Mouse (Mus musculus) hindbrain, embryonic 11.5 days (tissue): ENCODE results near the gene Vps54. TPM values are rescaled to one million over a fixed set of nuclear protein-coding genes. Genes with fewer than 3 reads are reported as not detected.
A peak's percentile ranks its signal among the peaks of the same experiment; 100 is the strongest.

Experiments
- ATAC-seq: fragments of 200-750 bp; cut with Nextera tagmentation; 2 replicates; pipeline ENCODE4 v1.8.0; 2017; ENCODE audit warnings: mild to moderate bottlenecking, moderate TSS enrichment, moderate library complexity; ENCODE audit not compliant: low FRiP score
- DNase-seq: peaks from one replicate; pipeline ENCODE4 v3.0.0-alpha.2; 2015; ENCODE audit warnings: low spot score
- H3K27ac ChIP-seq: fragments of 300-500 bp; sonication (generic); 2 replicates; pipeline ENCODE4 v1.5.1; 2014; ENCODE audit warnings: mild to moderate bottlenecking, low read depth, low read length
- H3K27me3 ChIP-seq: fragments of 300-500 bp; sonication (generic); 2 replicates; pipeline ENCODE4 v1.6.1; 2014; ENCODE audit warnings: mild to moderate bottlenecking, low read length, moderate library complexity, mixed read lengths; ENCODE audit not compliant: control insufficient read depth, insufficient read depth
- H3K36me3 ChIP-seq: fragments of 300-500 bp; sonication (generic); 2 replicates; pipeline ENCODE4 v1.6.1; 2014; ENCODE audit warnings: mild to moderate bottlenecking, low read length, moderate library complexity, mixed read lengths; ENCODE audit not compliant: control insufficient read depth, insufficient read depth
- H3K4me1 ChIP-seq: fragments of 300-500 bp; sonication (generic); replicated peaks from 2 replicates; pipeline ENCODE4 v1.6.1; 2014; ENCODE audit warnings: low read length, mixed read lengths; ENCODE audit not compliant: control insufficient read depth, insufficient read depth
- H3K4me2 ChIP-seq: fragments of 300-500 bp; sonication (generic); replicated peaks from 2 replicates; pipeline ENCODE4 v1.6.1; 2014; ENCODE audit warnings: mild to moderate bottlenecking, low read depth, low read length
- H3K4me3 ChIP-seq: fragments of 300-500 bp; sonication (generic); 2 replicates; pipeline ENCODE4 v1.5.1; 2014; ENCODE audit warnings: low read depth, low read length
- H3K9ac ChIP-seq: fragments of 300-500 bp; sonication (generic); 2 replicates; pipeline ENCODE4 v1.6.1; 2014; ENCODE audit warnings: low read depth, low read length
- H3K9me3 ChIP-seq: fragments of 300-500 bp; sonication (generic); 2 replicates; pipeline ENCODE4 v1.6.1; 2016; ENCODE audit warnings: low read length; ENCODE audit not compliant: control insufficient read depth
- WGBS: fragments of 180-500 bp; shearing (Covaris S2); extraction: QIAGEN DNeasy Blood & Tissue Kit; methylation state at CpG from one replicate; pipeline ENCODE4 v1.1.7; 2014; 5-methylcytosine and 5-hydroxymethylcytosine counted together
- microRNA counts: library from miRNA; unstranded; fragments of <30 nt; microRNA quantifications from one replicate; lab custom pipeline; 2015
- polyA plus RNA-seq: library from polyadenylated mRNA; unstranded; fragments of >200 nt; fragmentation: Nextera tagmentation; extraction: Ambion mirVana; gene quantifications from 2 replicates; pipeline ENCODE4 v1.2.1, GENCODE M21; 2014

The Vps54 gene
- polyA plus RNA-seq, 1 experiment from 2014 or later: 15.1 TPM

- peak; percentile 79 for DNase-seq
- Histone ChIP-seq H3K9ac (peak overlapping the region; percentile 79), H3K27me3 (no peaks in the 10 kb centered on the region)
Observed at GRCm38 (mm10) chr11:21370399-21371121, 131.5 kb downstream of the Vps54 start.

More at GRCm38 (mm10) chr11:21370399-21371121, 131.5 kb downstream of the Vps54 start:
- Histone ChIP-seq H3K4me2 (peak overlapping the region; percentile 60), H3K4me1 (no peaks in the 10 kb centered on the region), H3K36me3 (no peaks in the 10 kb centered on the region), H3K27ac (peak overlapping the region; percentile 71), H3K4me3 (peak overlapping the region; percentile 82), H3K9me3 (no peaks in the 10 kb centered on the region)
- WGBS: 1% methylated on average over 44 of the region's 69 CpGs
- peak; percentile 95 for ATAC-seq

MicroRNAs encoded within 50 kb of the gene (microRNA counts, 519-probe panel; counts per million panel counts)
- microRNA mmu-miR-1933-3p (lab: Ali Mortazavi, UCI) (not detected), microRNA mmu-miR-1933-5p (lab: Ali Mortazavi, UCI) (not detected)

Other genes with a start within 250 kb of the Vps54 start
- 112 and 119 TPM in 2 replicates for gene Peli1, start 148.0 kb upstream of the Vps54 start, polyA plus RNA-seq
- gene Ugp2, start 131.9 kb downstream of the Vps54 start, polyA plus RNA-seq: 71.7 and 75.6 TPM in 2 replicates